Mouse (Mus musculus): ENCODE data around the gene Myh1. TPM values are rescaled to one million over a fixed set of nuclear protein-coding genes. Genes with fewer than 3 reads are reported as not detected.

The Myh1 gene
- polyA plus RNA-seq, 1 experiment from 2014 or later = 0.13 TPM

DNA sequence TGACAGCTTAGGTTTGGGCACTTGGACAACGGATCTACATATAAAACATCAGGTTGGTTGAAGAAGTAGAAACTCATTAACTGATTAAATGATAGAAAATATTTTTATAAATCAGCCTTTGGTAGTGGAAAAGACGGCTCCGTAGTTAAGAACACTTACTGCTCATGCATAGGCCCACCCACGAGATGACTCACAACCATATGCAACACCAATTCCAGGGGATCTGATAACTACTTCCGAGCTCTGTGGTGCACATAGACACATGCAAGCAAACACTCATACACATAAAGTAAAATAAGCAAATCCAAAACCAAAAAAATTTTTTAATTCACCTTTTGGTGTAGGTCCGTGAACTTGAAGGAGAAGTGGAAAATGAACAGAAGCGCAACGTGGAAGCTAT is 22.0 kb downstream of the Myh1 start:
- 95% methylated on average over 8 of the region's 8 CpGs for WGBS
- no peak for ATAC-seq
- Histone ChIP-seq H3K4me3 (ENCODE audit: low read length) (no peak overlapping the region), H3K36me3 (ENCODE audit: control insufficient read depth, insufficient read depth, low read length) (no peaks in the 10 kb centered on the region), H3K9me3 (ENCODE audit: control insufficient read depth, low read length) (no peaks in the 10 kb centered on the region), H3K4me2 (ENCODE audit: low read length) (no peak overlapping the region), H3K27me3 (replicated peaks; ENCODE audit: control insufficient read depth, insufficient read depth, low read length) (no peaks in the 10 kb centered on the region), H3K4me1 (ENCODE audit: control insufficient read depth, insufficient read depth, low read depth, low read length) (no peaks in the 10 kb centered on the region), H3K27ac (ENCODE audit: low read depth, low read length) (no peak overlapping the region), H3K9ac (ENCODE audit: low read depth, low read length) (no peak overlapping the region)

DNA sequence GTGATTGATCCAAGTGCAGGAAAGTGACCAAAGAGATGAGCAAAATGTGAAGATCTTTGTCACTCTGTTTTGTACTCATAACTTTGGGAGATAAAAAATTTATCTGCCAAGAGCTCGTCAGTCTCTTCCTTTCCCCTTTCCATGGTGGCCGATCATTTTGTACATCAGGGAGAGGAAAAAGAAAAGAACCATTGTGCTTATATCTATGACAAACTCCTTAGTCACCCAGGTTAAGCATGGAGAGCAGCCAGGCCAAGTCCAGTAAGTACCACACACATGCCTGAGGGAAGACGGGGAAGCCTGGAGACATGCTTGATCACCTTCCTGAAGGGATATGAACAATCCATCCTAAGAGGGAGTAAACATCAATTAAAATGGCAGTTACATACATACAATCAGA is 24.6 kb downstream of the Myh1 start:
- no peak for ATAC-seq
- H3K4me1 ChIP-seq (ENCODE audit: control insufficient read depth, insufficient read depth, low read depth, low read length) = no peaks in the 10 kb centered on the region
- H3K4me2 ChIP-seq (ENCODE audit: low read length) = no peak overlapping the region
- no peaks in the 10 kb centered on the region for H3K27me3 ChIP-seq (replicated peaks; ENCODE audit: control insufficient read depth, insufficient read depth, low read length)
- 95% methylated on average over 3 of the region's 3 CpGs for WGBS
- no peak overlapping the region for H3K27ac ChIP-seq (ENCODE audit: low read depth, low read length)
- no peak overlapping the region for H3K4me3 ChIP-seq (ENCODE audit: low read length)
- H3K9me3 ChIP-seq (ENCODE audit: control insufficient read depth, low read length) = no peaks in the 10 kb centered on the region
- no peaks in the 10 kb centered on the region for H3K36me3 ChIP-seq (ENCODE audit: control insufficient read depth, insufficient read depth, low read length)
- no peak overlapping the region for H3K9ac ChIP-seq (ENCODE audit: low read depth, low read length)

DNA sequence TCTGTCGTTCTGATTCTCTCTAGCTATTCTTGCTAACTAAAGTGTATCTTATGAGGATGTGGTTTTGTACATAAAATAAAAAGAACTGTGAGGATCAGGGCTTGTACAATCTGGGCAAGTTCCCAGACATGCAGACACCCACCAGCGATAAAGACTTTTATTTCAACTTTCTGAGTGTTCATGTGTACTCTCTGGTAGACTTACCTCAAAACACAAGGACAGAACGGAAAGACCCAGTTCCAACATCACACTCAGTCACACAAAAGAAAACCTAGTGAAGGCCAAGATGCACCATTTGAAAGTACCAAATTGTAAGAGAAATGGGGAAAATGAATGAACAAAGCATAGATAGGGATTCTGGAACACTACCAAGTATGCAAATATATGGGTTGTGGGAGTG is 28.9 kb downstream of the Myh1 start:
- no peaks in the 10 kb centered on the region for H3K4me1 ChIP-seq (ENCODE audit: control insufficient read depth, insufficient read depth, low read depth, low read length)
- no peak for ATAC-seq
- H3K36me3 ChIP-seq (ENCODE audit: control insufficient read depth, insufficient read depth, low read length) = no peaks in the 10 kb centered on the region
- no peak overlapping the region for H3K4me2 ChIP-seq (ENCODE audit: low read length)
- H3K27me3 ChIP-seq (replicated peaks; ENCODE audit: control insufficient read depth, insufficient read depth, low read length) = no peaks in the 10 kb centered on the region
- H3K9ac ChIP-seq (ENCODE audit: low read depth, low read length) = no peak overlapping the region
- no peaks in the 10 kb centered on the region for H3K9me3 ChIP-seq (ENCODE audit: control insufficient read depth, low read length)
- H3K27ac ChIP-seq (ENCODE audit: low read depth, low read length) = no peak overlapping the region
- no peak overlapping the region for H3K4me3 ChIP-seq (ENCODE audit: low read length)
- 75% methylated on average over 3 of the region's 3 CpGs for WGBS

DNA sequence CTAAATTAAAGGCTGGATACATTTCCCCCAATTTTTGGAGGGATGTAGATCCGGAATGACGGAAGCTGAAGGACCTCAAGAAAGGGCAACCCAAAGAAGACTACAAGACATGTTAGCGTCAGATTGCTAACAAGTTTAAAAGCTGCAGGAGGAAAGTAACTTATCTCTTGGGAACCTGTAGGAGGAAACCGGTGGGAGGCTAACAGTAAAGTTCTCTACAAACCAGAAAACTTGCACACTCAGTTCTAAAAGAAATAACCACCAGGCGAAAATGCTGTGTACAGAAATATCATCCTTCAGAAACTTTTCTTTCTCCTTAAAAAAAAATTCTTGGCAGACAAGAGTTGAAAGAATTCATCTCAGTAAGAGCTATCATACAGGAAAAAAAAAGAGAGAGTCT is 29.3 kb downstream of the Myh1 start:
- no peaks in the 10 kb centered on the region for H3K27me3 ChIP-seq (replicated peaks; ENCODE audit: control insufficient read depth, insufficient read depth, low read length)
- H3K4me1 ChIP-seq (ENCODE audit: control insufficient read depth, insufficient read depth, low read depth, low read length) = no peaks in the 10 kb centered on the region
- H3K4me2 ChIP-seq (ENCODE audit: low read length) = no peak overlapping the region
- no peaks in the 10 kb centered on the region for H3K36me3 ChIP-seq (ENCODE audit: control insufficient read depth, insufficient read depth, low read length)
- no peak for ATAC-seq
- H3K27ac ChIP-seq (ENCODE audit: low read depth, low read length) = no peak overlapping the region
- WGBS = 87% methylated on average over 5 of the region's 5 CpGs
- no peak overlapping the region for H3K4me3 ChIP-seq (ENCODE audit: low read length)
- no peaks in the 10 kb centered on the region for H3K9me3 ChIP-seq (ENCODE audit: control insufficient read depth, low read length)
- no peak overlapping the region for H3K9ac ChIP-seq (ENCODE audit: low read depth, low read length)

DNA sequence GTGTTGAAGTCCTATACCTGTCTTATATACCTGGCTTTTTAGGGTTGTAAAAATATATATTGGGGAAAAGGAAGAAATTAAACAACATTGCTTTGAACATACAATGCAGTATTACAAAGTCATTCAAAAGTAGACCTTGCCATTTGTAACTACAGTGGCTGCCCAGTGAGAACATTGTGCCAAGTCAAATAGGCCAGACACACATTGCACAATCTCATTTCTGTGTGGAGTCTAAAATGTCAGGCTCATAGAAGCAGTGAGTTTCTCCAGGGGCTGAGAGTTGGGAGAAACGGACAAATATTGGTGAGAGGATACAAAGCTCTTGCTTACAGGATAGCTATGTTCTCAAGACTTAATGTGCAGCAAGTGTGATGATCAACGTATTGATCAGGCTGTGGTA is 30.1 kb downstream of the Myh1 start:
- no peak for ATAC-seq
- H3K4me3 ChIP-seq (ENCODE audit: low read length) = no peak overlapping the region
- no peaks in the 10 kb centered on the region for H3K36me3 ChIP-seq (ENCODE audit: control insufficient read depth, insufficient read depth, low read length)
- no peaks in the 10 kb centered on the region for H3K9me3 ChIP-seq (ENCODE audit: control insufficient read depth, low read length)
- 87% methylated on average over 2 of the region's 2 CpGs for WGBS
- no peak overlapping the region for H3K27ac ChIP-seq (ENCODE audit: low read depth, low read length)
- no peaks in the 10 kb centered on the region for H3K4me1 ChIP-seq (ENCODE audit: control insufficient read depth, insufficient read depth, low read depth, low read length)
- no peaks in the 10 kb centered on the region for H3K27me3 ChIP-seq (replicated peaks; ENCODE audit: control insufficient read depth, insufficient read depth, low read length)
- no peak overlapping the region for H3K4me2 ChIP-seq (ENCODE audit: low read length)
- no peak overlapping the region for H3K9ac ChIP-seq (ENCODE audit: low read depth, low read length)

DNA sequence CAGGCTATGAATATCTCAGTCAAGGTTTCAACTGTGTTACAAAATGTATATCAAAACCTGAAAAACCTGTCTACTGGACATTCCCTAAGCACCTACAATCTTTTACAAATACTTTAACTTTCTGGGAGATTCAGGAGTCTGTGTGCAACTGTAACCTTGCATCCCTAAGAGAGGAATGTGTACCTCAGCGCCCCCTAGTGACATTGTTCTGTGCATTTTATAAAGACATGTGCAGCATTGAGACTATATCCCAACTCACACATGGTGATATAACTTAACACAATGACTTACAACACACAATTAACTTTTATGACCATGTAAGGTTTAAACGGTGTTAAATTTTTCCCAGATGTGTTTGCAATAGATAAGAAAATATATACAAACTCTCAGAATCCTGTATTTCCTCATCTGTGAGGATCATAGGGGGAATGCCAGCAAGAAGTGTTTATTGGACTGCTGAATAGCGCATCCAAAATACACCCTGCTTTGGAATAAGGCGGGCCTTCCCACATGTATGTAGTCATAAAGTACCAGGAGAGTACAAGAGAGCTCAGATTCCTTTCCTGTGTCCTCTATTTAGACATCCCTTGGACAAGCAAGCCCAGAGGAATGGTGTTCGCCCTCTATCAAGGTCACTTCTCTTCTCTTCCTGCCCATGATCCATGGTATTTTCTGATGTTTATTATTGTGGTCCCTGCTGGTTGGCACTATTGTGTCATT is 35.9 kb downstream of the Myh1 start:
- Histone ChIP-seq H3K4me1 (ENCODE audit: control insufficient read depth, insufficient read depth, low read depth, low read length) (no peaks in the 10 kb centered on the region), H3K9ac (ENCODE audit: low read depth, low read length) (no peak overlapping the region)
- ATAC-seq = no peak

DNA sequence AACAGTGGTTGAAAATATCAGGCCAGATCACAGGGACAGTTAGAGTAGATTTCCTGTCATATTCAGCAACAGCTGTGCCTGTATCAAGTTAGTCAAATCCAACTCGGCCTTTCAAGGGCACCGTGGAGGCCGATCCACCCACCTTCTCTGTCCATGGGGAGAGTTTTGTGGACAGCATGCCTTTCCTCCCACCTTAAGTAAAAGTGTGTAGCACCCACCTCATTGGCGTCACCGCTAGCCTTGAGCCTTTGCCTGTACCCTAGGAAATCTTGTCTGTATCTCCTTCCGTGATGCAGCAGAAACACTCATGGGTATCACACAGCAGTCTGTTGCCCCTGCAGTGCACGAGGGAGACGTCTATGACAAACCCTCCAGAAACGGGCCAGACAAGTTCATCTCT is 36.9 kb downstream of the Myh1 start:
- no peak overlapping the region for H3K27ac ChIP-seq (ENCODE audit: low read depth, low read length)
- no peak overlapping the region for H3K9ac ChIP-seq (ENCODE audit: low read depth, low read length)
- H3K4me2 ChIP-seq (ENCODE audit: low read length) = no peak overlapping the region
- no peak for ATAC-seq
- WGBS = 83% methylated on average over 9 of the region's 9 CpGs
- no peaks in the 10 kb centered on the region for H3K36me3 ChIP-seq (ENCODE audit: control insufficient read depth, insufficient read depth, low read length)
- H3K4me3 ChIP-seq (ENCODE audit: low read length) = no peak overlapping the region
- no peaks in the 10 kb centered on the region for H3K27me3 ChIP-seq (replicated peaks; ENCODE audit: control insufficient read depth, insufficient read depth, low read length)
- no peaks in the 10 kb centered on the region for H3K4me1 ChIP-seq (ENCODE audit: control insufficient read depth, insufficient read depth, low read depth, low read length)
- no peaks in the 10 kb centered on the region for H3K9me3 ChIP-seq (ENCODE audit: control insufficient read depth, low read length)

More for the DNA sequence above, 35.9 kb downstream of the Myh1 start:
- Histone ChIP-seq H3K27ac (ENCODE audit: low read depth, low read length) (no peak overlapping the region), H3K27me3 (replicated peaks; ENCODE audit: control insufficient read depth, insufficient read depth, low read length) (no peaks in the 10 kb centered on the region), H3K4me3 (ENCODE audit: low read length) (no peak overlapping the region), H3K9me3 (ENCODE audit: control insufficient read depth, low read length) (no peaks in the 10 kb centered on the region), H3K36me3 (ENCODE audit: control insufficient read depth, insufficient read depth, low read length) (no peaks in the 10 kb centered on the region), H3K4me2 (ENCODE audit: low read length) (no peak overlapping the region)
- 69% methylated on average over 5 of the region's 5 CpGs for WGBS

DNA sequence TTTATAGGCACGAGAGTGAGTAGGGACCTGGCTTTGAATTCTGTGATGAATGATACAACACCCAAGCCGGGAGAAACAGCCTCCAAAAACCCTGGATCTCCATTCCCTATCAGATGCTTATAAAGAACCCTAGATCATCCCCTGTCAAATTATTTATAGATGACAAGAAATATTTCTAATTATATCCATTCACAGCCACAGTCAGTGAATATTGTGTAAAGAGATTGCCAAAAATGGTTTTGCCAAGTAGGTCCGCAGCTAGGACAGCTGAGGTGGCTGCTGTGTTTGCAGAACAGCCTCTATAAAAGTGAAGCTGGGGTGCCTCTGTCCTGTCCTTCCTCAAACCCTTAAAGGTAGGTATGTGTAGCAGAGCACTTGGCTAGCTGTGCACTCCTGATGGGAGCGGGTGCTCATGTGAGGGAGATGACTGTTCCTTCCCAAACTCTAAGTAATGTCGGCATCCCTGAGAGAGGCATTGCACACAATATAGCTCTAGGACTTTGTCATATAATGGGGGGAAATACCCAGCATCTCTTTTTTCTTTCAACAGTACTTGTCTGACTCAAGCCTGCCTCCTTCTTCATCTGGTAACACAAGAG is 37.7 kb downstream of the Myh1 start, which contains the start of gene Myh4:
Gene Myh4, plus strand, starts transcription at position 549 of the 599 bp plus-strand sequence.
- 76% methylated on average over 5 of the region's 5 CpGs for WGBS
- Histone ChIP-seq H3K4me3 (ENCODE audit: low read length) (no peak within 1 kb of the TSS), H3K9me3 (ENCODE audit: control insufficient read depth, low read length) (no peaks in the 10 kb centered on the region), H3K4me1 (ENCODE audit: control insufficient read depth, insufficient read depth, low read depth, low read length) (no peaks in the 10 kb centered on the region), H3K27ac (ENCODE audit: low read depth, low read length) (no peak within 1 kb of the TSS), H3K9ac (ENCODE audit: low read depth, low read length) (no peak within 1 kb of the TSS), H3K4me2 (ENCODE audit: low read length) (no peak within 1 kb of the TSS), H3K27me3 (replicated peaks; ENCODE audit: control insufficient read depth, insufficient read depth, low read length) (no peaks in the 10 kb centered on the region), H3K36me3 (ENCODE audit: control insufficient read depth, insufficient read depth, low read length) (no peaks in the 10 kb centered on the region)
- ATAC-seq = no peak

DNA sequence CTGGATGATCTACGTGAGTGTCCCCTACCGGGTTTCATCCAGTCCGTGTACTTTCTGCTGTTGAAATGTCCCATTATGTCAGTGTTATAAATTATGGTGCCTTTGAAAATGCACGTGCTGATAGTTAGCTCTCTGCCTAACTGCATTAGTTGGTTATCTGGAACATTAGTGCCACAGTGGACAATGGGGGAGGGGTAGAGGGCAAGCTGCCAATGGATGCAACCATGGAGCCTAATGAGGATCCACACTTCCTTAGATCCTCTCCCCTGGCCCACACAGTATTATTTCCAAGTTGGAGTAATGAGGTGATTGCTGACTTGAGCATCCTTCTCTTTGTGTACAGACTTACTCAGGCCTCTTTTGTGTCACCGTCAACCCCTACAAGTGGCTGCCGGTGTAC is 41.2 kb downstream of the Myh1 start:
- ATAC-seq = no peak
- 85% methylated on average over 6 of the region's 6 CpGs for WGBS
- H3K9me3 ChIP-seq (ENCODE audit: control insufficient read depth, low read length) = no peaks in the 10 kb centered on the region
- no peak overlapping the region for H3K4me2 ChIP-seq (ENCODE audit: low read length)
- H3K4me1 ChIP-seq (ENCODE audit: control insufficient read depth, insufficient read depth, low read depth, low read length) = no peaks in the 10 kb centered on the region
- H3K4me3 ChIP-seq (ENCODE audit: low read length) = no peak overlapping the region
- no peak overlapping the region for H3K27ac ChIP-seq (ENCODE audit: low read depth, low read length)
- no peaks in the 10 kb centered on the region for H3K36me3 ChIP-seq (ENCODE audit: control insufficient read depth, insufficient read depth, low read length)
- no peak overlapping the region for H3K9ac ChIP-seq (ENCODE audit: low read depth, low read length)
- H3K27me3 ChIP-seq (replicated peaks; ENCODE audit: control insufficient read depth, insufficient read depth, low read length) = no peaks in the 10 kb centered on the region
